Mouse (Mus musculus): Measurements from ENCODE around the gene Slc1a1.

DNA sequence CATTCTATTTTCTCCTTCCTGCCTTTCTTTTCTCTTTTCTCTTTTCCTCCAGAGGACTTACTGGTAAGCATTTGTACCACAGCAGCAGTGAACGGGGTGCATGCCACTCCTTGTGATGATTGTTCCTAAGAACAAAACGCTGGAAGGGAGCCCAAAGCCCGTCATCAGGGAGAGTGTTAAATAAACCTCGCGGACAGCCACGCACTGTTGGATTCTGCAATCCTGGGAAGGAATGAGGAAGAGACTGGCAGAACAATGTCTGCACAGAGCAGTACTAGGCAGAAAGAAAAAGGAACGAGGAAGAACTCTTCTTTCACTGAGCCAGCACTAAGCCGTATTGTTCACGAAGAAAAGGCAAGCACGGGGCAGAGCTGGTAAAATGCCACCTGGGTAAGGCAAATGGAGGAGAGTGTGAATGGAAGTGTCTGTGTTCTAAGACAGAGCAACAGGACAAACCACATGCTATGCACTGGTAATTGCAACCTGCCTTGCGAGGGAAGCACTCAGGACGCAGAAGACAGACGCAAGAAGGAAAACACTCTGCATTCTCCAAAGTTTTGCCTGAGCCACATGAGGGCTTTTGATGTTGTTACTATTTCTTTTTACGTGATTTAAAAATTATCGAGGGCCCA is 7.0 kb upstream of the Slc1a1 start:
- TF ChIP-seq GATA1 (IDR thresholded peaks at IDR 0.05; ENCODE audit: borderline replicate concordance, low read length) (no peak), FLI1 (IDR thresholded peaks at IDR 0.05; ENCODE audit: low read length) (no peak)

Measured in megakaryocyte, embryonic 14.5 days (primary cell).